Mouse (Mus musculus): ENCODE measurements at regions not wholly inside any gene's neighbourhood (a gene's known extent, or its start where the extent isn't known, plus 50 kb on each side); places are given as distances from the start of the nearest gene placed in this dataset.

- Histone ChIP-seq H3K9ac (replicated peaks) (no peak overlapping the region), H3K4me3 (no peak overlapping the region), H3K4me2 (replicated peaks) (no peak overlapping the region), H3K27me3 (no peaks in the 10 kb centered on the region), H3K4me1 (no peaks in the 10 kb centered on the region), H3K27ac (replicated peaks) (no peak overlapping the region), H3K36me3 (no peaks in the 10 kb centered on the region), H3K9me3 (no peaks in the 10 kb centered on the region)
- 39% methylated on average over 1 of the region's 1 CpGs for WGBS
- no peak for ATAC-seq (replicated peaks)
These were observed 752.2 kb upstream of the Pou3f4 start for GRCm38 (mm10) chrX:110061870-110062269.

DNA sequence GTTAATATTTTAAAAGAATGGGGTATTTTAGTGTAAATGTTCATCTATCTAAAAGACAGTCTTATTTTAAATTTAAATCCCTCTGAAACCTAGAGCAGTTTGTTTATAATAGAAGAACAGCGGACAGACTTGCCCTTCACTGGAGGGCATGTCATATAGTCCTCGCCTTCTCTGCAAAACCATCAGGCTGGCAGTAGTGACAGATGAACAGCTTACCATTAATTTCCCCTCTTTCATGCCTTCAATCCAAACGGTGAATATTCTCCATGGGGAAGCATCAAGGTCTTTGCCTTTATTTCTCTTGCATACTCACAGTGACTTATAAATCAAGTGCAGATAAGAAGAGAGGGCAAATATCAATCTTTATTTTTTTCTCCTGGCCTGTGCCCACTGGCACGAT lies 737.7 kb upstream of the Pou3f4 start:
- H3K9ac ChIP-seq (replicated peaks) = no peak overlapping the region
- no peak overlapping the region for H3K4me3 ChIP-seq
- no peaks in the 10 kb centered on the region for H3K9me3 ChIP-seq
- H3K27ac ChIP-seq (replicated peaks) = peak overlapping the region; percentile 48; the same call in 1 of the 2 replicates
- ATAC-seq (replicated peaks) = peak; percentile 63; the same call in 1 of the 2 replicates
- H3K4me2 ChIP-seq (replicated peaks) = no peak overlapping the region
- no peaks in the 10 kb centered on the region for H3K27me3 ChIP-seq
- no peaks in the 10 kb centered on the region for H3K36me3 ChIP-seq
- WGBS = 44% methylated on average over 4 of the region's 4 CpGs
- H3K4me1 ChIP-seq = peaks cover 3% of the 10 kb centered on the region; the same call in 1 of the 2 replicates

DNA sequence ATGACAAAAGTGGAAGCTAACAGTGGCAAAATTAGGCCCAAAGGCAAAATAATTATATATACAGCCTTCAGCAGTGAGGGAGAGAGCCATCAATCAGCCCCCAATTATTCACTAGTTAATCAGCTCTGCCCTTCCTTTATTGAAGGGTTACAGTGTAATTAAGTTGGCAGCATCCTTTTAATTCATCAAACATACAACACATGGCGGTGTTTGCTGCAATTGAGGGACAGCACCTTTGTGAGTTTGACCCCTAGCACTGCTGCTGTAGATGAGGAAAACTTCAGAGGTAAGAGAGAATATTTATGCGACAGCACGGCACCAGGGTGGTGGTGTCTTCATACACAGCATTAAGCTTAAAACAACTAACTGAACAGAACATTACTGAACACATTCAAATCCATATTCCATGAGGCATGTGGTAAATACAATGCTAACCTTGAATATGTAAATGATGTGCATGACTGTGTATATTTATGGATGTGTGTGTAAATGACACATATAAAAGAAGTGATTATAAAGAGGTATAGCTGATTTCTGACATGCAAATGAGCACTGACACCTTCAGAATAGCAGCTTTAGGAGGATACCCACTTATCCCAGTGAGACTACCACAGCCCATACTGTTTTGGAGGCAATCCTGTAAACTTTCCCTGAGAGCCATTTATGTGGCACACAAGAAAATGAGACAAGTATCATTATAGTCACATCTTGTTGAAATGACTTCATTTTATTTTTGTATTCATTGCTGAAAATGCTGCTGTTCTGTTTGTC lies 736.1 kb upstream of the Pou3f4 start:
- H3K4me3 ChIP-seq = no peak overlapping the region
- ATAC-seq (replicated peaks) = peak; percentile 70
- H3K4me2 ChIP-seq (replicated peaks) = no peak overlapping the region
- WGBS = 30% methylated on average over 3 of the region's 3 CpGs
- no peaks in the 10 kb centered on the region for H3K27me3 ChIP-seq
- peaks cover 3% of the 10 kb centered on the region; the same call in 1 of the 2 replicates for H3K4me1 ChIP-seq
- H3K27ac ChIP-seq (replicated peaks) = no peak overlapping the region
- H3K9ac ChIP-seq (replicated peaks) = no peak overlapping the region
- no peaks in the 10 kb centered on the region for H3K36me3 ChIP-seq
- no peaks in the 10 kb centered on the region for H3K9me3 ChIP-seq

GRCm38 (mm10) chrX:110096976-110097375 lies 717.1 kb upstream of the Pou3f4 start:
- Histone ChIP-seq H3K9ac (replicated peaks) (no peak overlapping the region), H3K27ac (replicated peaks) (no peak overlapping the region), H3K4me1 (no peaks in the 10 kb centered on the region), H3K4me3 (no peak overlapping the region), H3K36me3 (no peaks in the 10 kb centered on the region), H3K27me3 (no peaks in the 10 kb centered on the region), H3K9me3 (no peaks in the 10 kb centered on the region), H3K4me2 (replicated peaks) (no peak overlapping the region)
- WGBS = 100% methylated on average over 1 of the region's 1 CpGs
- no peak for ATAC-seq (replicated peaks)

DNA sequence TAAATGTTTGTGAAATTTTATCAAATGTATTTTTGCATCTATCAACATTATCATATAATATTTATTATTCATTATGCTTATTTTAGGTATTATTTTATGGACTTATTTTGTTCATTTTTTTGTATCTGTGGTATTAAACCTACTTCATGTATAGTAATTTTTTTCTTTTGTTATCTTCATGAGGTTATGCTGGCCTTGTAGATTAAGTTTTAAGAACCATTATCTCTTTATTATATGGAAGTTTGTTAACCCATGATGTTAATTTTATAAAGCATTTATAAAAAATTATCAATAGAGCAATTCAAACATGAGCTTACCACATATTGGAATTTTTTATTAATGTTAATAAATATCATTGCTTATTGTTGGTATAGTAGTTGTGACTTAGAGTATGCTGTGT lies 704.6 kb upstream of the Pou3f4 start:
- Histone ChIP-seq H3K36me3 (no peaks in the 10 kb centered on the region), H3K27ac (replicated peaks) (no peak overlapping the region), H3K27me3 (no peaks in the 10 kb centered on the region), H3K9ac (replicated peaks) (no peak overlapping the region), H3K4me2 (replicated peaks) (no peak overlapping the region), H3K9me3 (no peaks in the 10 kb centered on the region), H3K4me1 (no peaks in the 10 kb centered on the region), H3K4me3 (no peak overlapping the region)
- no peak for ATAC-seq (replicated peaks)

- H3K9me3 ChIP-seq = no peaks in the 10 kb centered on the region
- no peak overlapping the region for H3K4me2 ChIP-seq (replicated peaks)
- no peak overlapping the region for H3K9ac ChIP-seq (replicated peaks)
- no peak overlapping the region for H3K27ac ChIP-seq (replicated peaks)
- WGBS = 90% methylated on average over 3 of the region's 3 CpGs
- no peaks in the 10 kb centered on the region for H3K36me3 ChIP-seq
- H3K4me1 ChIP-seq = no peaks in the 10 kb centered on the region
- no peaks in the 10 kb centered on the region for H3K27me3 ChIP-seq
- H3K4me3 ChIP-seq = no peak overlapping the region
- no peak for ATAC-seq (replicated peaks)
These were observed 696.4 kb upstream of the Pou3f4 start for GRCm38 (mm10) chrX:110117471-110118190.

DNA sequence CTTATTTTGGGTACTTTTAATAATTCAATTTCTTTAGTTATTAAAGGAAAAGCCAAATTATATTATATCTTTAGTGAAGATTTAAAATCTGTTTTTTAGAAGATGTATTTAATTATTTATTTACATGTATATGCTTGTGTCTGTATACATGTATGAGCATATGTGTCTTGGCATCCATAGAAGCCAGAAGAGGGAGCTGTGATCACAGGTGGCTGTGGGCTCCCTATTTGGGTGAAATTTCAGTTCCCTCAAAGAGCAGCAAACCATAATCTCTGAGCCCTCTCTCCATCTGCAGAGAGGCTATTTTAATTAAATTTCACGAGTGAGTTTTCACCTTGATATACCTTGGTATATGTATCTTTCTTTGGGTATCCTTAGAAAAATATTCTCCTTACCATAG lies 693.4 kb upstream of the Pou3f4 start:
- H3K4me3 ChIP-seq = no peak overlapping the region
- H3K9ac ChIP-seq (replicated peaks) = no peak overlapping the region
- no peaks in the 10 kb centered on the region for H3K36me3 ChIP-seq
- no peak for ATAC-seq (replicated peaks)
- WGBS = 71% methylated on average over 1 of the region's 1 CpGs
- no peaks in the 10 kb centered on the region for H3K4me1 ChIP-seq
- no peak overlapping the region for H3K27ac ChIP-seq (replicated peaks)
- no peaks in the 10 kb centered on the region for H3K9me3 ChIP-seq
- no peaks in the 10 kb centered on the region for H3K27me3 ChIP-seq
- no peak overlapping the region for H3K4me2 ChIP-seq (replicated peaks)
